Mouse (Mus musculus) embryo, embryonic 11 days (tissue): Measurements from ENCODE around the gene Zfand6.

Source experiments
- DNase-seq: peaks from one replicate; pipeline ENCODE4 v3.0.0-alpha.2; 2015

The Zfand6 gene

DNA sequence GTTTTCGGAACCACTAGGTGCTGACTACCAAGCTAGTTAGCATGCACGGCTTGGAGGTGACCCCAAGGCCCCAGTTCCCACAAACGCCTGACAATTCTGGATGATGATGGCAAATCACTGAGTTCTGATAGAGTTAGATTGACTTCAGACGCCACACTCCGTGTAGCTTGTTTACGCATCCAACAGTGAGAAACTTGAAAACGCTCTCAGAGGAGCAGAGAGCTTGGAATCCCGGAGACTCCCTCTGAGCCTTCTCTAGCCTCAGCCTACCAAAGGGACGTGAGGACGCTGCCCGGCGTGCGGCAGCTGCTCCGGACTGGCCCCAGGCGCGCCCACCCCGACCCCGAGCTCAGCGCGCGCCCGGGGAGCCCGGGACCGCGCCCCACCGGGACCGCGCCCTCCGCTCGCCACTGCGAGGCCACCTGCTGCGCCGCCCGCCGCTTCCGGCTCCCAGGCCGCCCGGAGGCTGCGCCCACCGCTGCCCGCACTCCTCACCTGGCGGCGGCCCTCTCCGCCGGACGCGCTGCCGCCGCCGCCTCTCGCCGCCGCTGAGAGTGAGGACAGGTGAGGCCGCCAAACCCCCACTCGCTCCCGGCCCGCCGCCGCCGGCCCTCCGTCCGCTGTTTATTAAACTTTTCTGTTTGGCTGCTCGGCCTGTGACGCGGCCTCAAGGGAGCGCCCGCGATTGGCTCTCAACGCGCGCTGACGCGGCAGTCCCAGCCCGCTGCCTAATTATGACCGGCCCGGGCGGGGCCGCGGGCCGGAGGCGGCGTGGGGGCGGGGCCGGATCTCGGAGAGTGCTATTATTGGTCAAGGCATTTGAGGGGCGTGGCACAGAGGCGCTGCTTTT, at the start of gene Zfand6:
TSS of gene Zfand6 (minus strand) at position 709 of the 850 bp plus-strand sequence.
- DNase-seq: peak; percentile 99

DNA sequence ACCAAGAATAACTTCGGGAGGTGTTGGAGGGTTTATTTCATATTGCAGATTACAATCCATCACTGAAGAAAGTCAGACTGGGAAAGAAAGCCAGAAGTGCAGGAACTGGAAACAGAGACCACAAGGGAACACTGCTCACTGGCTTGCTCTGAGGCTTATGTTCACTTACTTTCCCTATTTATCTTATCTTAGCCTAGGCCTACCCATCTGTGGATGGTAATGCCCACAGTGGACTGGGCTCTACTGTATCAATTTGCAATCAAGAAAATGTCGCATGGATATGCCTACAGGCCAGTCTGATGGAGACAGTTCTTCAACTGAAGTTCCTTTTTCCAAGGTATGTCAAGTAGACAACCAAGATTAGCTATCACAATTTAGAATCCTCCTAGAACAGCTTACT, 47.0 kb upstream of the Zfand6 start:
- no peak for DNase-seq

DNA sequence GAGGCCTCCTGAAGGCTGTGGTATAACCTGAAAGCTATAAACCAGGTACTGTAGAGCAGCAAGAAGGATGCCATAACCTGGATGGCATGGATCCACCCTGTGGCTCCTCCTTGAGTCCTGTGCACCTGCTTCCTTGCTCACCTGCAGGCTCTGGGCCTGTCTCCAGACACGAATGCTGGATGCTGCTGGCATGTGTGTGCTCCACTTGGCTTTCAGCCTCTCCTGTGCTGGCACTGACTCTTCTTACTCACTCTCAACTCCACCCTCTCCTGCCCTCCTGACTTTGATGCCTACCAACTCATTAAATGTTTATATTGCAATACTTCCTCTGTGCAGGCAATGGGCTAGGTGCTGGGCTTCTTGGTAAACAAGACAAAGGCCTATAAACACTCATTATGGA, 43.3 kb upstream of the Zfand6 start:
- DNase-seq: no peak

DNA sequence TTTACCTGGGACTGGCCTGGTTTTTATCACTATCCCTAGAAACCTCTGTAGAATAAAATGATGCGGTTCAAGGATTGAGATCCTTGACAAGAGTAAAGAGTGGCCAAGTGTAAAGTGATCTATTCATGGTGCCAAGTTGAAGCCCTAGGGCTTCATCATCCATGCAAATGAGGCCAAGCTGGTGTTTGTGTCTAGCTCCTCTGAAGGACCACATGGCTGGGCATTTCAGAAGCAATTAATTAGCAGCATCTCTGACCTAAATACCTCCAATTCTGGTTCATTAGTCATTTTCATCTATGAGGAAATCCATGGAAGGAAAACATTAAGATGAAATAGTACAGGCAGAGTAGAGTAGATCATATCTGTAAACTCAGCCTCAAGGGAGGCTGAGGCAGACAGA, 42.3 kb upstream of the Zfand6 start:
- no peak for DNase-seq

DNA sequence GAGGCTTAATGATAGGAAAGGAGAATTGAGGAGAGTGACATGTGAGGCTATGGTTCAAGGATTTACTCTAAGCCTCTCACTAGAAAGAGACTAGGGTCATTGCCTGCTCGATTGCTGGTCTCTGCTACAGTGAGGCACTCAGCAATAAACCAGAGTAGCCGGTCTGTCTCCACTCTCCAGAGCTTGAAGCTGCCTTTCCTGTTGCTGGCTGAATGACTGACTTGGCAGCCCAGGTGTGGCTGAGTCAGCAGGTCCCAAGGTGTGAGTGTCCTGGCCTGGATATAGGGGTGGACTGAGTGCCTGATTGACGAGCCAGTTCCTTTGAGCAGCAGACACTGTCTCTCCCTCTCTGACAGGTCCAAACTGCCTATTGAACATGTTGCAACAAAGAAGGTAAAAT, 41.3 kb upstream of the Zfand6 start:
- DNase-seq: no peak

DNA sequence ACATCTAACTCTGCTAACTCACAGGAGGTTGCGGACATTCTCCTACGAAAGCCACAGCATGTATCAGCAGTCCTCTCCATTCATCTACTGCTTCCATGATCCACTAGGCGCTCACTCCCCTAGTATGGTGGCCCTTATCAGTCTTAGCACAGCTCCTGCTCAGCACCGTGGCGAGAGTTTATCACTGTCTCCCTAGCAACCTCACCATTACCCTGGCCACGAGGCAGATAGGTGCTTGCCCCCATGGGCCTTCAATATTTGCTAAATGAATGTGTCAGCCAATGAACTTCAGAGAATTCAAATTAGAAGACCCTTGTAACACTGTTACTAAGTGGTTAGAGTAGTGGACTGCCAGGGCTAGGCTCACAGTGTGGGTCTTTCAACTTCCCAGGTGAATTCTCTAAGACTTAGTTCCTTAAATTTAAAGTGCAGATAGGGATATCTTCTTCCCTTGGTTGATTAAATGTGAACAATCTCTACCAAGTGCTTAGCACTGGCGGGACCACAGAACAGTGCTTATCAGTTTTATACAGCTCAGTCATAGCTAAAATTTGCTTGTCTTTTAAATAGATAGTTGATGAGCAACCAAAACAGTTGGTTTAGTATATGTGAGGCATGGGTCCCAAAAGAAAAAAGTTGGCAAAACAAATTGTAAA, 33.2 kb upstream of the Zfand6 start:
- peak; percentile 2 for DNase-seq

DNA sequence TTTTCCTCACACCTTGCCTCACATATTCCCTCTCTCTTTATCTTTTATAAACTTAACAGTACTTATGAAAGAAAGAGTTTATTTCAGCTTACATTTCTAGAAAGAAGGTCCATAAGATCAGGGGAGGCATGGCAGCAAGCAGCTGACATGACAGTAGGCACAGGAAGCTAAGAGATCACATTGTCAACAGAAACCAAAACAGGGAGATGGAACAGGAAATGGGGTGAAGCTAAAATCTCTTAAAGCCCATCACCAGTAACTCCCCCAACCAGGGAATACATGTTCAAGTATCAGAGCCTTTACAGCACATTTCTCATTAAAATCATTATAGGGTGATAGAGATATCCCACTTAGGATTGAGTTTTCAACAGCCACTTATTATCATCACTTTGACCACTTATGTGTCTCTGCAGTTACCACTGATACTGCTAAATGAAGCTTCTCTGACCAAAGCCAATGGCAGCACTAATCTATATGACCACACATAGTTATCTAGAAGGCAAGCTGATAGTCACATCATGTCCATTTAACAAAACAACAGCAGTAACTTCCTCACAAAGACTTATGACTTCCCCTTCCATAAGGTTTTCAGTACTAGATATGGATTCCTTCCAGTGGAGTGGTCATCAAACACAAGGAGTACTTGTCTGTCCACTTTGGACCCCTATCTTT, 20.7 kb upstream of the Zfand6 start:
- no peak for DNase-seq

DNA sequence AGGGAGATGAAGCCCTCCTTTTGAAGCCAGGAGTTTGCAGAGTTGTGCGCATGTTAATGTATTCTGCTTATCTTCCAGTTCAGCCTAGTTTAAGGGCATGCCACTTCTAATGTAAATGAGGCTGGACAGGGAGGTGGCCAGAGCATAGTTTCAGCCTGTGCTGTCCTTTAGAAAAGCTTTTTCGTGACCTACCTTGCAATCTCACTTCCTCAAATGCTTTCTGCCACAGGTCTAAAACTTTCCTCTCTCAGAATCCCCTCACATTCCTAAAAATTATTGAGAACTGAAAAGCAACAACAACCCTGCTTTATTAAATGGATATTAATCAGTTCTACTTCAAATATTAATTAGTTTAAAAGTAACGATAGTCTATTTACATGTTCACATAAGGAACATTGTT, 17.1 kb upstream of the Zfand6 start:
- no peak for DNase-seq

DNA sequence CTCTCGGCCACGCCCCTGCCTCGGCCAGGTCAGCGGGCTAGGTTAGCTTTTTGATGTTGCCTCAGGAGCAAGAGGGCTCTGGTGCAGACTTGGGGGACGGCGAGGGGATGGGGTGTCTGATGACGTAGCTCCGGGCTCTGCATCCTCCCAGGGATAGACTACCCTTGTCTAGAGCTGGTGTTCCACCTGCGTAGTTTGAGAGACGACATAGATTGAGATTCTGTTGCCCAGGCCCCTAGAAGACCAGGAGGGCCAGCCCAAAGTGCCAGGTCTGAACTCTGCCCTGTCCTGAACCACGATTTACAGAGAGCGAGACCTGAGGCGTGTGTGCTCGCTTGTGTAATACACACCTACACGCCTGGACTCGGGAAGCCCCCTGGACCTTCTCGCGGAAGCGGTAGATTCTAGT, 346 bp upstream of the Zfand6 start:
- no peak for DNase-seq

DNA sequence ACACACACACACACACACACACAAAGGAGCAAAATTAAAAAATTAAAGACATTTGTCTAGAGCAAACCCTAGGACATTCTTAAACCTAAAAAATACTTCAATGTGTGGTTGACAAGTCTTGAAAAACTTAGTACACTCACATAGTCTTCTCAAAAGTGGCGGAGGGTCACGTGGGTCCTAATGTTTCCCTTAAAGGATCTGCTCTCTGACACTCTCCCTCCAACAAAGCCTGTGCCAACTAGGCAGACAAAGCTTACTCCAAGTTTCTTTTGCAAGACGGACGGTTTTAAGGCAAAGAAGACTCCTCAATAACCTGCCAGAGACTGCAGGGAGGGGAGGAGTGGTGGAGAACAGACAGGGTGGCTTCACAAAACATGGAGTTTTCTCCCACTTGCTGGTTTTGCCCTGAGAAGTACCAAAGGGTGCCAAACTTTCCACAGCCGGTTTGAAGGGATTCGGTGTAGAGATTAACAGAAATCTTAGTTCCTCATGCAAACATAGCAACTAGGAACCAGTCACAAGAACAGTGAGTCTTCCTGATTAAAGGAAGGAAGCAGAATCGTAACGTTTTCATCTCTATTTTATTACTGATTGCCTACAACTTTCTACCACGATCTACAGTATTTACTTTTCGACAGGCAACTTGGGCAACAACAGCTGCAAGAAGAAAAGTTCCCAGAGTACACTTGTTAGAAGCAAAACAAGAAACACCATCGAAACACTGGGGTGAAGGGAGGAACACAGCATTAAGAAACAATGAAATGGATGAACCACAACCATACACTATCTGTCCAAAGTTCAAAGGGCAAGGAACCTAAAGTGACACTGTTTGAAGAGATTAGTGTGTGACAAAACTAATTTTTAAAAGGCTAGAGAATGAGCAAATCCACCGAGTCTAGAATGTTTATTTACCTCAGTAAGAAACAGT, 1.8 kb downstream of the Zfand6 start:
- no peak for DNase-seq

DNA sequence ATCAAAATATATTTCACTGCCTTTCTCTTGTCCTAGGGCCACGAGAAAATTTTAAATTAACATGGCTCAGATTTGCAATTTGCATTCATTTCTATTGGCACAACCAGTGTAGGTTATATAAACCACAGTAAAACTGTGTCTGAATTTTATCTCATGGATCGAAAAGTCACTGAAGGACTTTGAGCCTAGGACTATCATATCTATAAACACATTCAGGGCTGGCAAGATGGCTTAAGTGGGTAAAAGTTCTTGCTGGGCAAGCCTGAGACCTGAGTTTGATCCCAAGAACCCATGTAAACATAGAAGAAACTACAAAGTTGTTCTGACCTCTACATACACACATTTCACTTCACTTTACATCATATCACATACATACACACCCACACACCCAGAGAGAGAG, 3.4 kb downstream of the Zfand6 start:
- no peak for DNase-seq

DNA sequence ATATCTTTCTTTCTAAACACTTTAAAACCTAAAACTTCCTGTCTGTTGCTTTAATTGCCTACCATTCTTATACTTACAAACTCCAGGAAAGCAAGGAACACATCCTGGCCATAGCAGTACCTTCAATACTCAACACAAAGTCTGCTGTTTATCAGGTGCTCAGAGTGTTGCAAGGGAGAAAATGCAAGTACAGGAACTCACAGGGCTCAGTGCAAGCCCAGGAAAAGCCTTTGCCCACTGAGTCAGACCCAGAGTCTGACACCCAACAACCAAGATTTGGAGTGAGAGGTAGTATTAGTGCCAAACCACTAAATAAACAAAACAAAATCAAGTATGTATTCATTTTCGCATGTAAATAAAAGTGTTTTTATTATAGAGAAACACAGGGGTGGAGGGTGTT, 5.1 kb downstream of the Zfand6 start:
- DNase-seq: no peak

DNA sequence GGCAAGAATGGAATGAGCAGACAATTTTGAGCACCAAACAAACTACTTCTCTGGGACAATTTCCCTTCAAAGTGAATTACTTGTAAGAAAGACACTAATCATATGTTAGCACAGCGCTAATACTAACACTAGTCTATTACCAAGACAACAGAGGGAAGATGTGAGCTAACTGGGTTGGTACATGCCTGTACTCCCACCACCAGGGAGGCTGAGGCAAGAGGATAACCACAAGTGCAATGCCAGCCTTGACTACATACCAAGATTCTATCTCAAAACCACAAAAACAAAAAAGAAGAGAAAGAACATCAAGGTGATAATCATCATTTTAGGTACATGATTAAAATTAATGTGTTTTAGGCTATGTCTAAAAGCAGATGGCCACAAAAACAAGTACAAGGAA, 8.2 kb downstream of the Zfand6 start:
- no peak for DNase-seq

DNA sequence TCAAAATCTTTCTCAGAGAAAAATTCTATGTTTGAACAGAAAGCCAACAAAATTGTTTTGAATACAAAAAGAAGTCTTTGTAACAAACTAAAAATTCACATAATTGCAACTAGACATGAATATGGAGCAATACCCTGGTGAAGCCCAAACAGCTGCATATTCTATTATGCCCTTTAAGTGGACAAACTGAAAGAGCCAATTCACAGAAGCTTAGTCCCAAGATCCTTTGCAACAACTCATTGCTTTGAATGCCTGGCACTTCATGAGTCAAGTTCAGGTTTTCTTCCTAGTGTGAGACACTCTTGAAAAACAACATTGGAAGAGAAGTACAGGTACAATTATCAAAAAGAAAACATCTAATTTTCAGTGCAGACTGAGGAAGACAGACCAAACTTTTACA, 8.8 kb downstream of the Zfand6 start:
- no peak for DNase-seq

DNA sequence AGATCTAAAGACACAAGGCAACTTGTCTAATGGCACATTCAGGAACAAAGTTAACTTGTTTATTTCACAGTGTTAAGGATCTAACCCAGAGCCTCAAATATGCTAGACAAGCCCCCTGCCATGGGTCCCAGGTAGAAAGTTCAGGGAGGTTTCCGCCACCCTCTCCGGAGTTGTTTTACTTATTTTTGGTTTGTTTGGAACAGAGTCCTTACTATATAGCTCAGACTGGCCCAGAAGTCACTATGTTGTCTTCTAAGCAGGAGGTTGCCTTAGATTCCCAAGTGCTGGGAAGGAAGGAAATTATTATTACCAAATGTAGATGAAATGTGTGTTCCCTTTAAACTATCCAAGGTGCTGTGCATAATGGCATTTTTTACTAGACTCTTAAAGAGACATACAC, 9.7 kb downstream of the Zfand6 start:
- DNase-seq: no peak

DNA sequence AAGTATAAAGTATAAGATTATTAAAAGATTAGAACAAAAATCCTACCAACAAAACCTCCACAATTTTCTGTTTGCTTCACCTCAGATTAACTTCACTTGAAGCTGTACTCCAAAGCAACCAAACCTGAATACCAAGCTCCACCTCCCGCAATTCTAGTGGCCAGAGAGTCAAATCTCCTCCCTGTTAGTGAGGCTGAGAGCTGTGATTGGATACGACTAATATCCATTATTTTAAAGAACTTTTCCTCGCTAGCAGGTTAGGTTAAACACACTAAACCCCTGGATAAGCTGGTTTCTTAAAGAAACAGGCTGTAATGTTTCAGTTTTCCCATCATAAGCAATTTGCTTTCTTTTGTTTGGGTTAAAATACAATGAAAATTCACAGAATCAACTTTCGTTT, 10.5 kb downstream of the Zfand6 start:
- peak; percentile 91 for DNase-seq

DNA sequence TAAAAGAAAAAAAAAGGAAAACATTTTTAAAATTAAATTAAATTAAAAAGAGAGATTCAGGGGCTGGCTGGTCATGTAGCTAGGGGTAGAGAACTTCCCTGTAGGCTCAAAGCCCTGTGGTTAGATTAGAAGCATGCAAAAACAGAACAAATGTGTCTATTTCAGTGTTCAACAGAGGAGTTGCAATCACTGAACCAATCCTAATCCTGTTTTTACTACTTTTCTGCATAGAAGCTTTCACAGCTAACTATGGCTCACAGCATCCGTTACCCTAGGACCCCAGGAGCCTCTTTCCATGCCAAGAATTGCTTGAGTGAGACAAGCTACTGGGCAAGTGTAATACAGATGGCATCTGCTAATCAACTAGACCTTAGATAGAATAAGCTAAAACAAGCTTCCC, 16.7 kb downstream of the Zfand6 start:
- DNase-seq: no peak

DNA sequence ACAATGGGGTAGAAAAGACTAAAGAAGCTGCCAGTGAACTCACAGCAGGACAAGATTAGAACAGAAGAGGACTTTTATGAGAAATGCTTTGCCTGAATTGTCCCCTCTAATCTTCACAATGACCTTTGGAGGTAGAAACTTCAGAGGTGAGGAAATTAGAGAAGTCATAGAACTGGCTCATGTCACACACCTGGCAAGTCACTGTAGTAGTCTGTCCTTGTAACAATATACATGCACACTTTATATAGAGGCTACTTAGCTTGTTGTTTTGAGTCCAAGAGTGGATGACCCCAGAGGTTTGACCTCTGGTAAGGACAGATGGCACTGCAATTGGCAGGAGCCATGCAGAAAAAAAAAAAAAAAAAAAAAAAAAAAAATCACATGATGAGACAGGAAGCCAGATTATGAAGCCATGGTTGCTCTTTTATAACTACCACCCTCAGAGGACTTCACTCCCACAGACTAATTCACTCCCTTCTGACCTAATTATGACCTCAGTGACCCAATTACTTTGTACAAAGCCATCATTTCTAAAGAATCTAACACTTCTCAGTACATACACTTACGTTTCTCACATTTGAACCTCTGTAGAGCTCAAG, 20.1 kb downstream of the Zfand6 start:
- no peak for DNase-seq

DNA sequence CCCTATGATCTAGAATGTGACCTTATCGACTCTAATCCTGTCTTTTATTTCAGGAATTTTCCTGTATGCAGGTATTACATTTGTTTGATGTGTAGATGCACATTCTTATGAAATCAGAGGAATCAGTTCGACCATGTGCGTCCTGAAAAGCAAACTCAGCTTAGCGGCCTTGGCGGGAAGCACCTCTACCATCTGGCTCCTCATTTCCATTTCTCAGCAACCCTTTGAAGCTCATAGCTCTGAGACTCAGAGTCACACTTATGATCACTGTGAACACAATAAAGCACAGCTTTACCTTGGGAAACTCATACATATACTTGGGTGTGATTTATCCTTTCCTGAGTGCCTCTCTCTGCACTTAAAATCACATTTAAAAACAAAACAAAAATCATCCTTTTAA, 21.8 kb downstream of the Zfand6 start:
- DNase-seq: no peak

DNA sequence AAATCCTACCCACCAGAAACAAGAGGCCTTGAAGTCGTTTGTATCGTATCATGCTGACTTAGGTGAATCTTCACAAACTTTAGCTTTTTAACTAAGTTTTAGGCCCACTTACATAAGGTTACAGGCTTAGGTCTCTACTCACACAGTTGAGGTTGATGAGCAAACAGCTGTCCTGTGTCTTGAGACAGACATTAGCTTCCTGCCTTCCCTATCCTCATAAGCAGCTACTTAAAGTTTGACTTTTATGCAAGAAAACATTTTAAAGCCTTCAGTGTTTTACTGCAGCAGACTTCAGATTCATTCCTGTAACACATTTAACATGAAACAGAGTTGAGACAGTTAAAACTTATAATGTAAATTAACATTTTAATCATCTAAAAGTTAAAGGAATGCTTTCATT, 37.0 kb downstream of the Zfand6 start:
- DNase-seq: no peak

DNA sequence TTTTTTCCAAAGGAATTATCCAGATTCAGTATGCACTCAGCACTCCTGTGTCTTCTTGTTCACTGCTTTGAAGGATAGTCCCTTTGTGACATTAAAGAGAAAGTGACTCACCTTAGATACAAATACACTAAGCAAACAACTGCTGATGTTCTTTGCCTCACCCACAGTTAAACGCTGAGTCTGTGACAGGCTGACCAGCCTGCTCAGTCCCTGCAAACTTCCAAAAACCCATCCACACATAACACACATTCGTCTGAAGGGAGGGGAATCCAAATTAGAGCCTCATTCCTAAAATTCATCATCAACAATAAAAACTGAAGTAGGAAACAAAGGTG, 37.8 kb downstream of the Zfand6 start:
- no peak for DNase-seq

DNA sequence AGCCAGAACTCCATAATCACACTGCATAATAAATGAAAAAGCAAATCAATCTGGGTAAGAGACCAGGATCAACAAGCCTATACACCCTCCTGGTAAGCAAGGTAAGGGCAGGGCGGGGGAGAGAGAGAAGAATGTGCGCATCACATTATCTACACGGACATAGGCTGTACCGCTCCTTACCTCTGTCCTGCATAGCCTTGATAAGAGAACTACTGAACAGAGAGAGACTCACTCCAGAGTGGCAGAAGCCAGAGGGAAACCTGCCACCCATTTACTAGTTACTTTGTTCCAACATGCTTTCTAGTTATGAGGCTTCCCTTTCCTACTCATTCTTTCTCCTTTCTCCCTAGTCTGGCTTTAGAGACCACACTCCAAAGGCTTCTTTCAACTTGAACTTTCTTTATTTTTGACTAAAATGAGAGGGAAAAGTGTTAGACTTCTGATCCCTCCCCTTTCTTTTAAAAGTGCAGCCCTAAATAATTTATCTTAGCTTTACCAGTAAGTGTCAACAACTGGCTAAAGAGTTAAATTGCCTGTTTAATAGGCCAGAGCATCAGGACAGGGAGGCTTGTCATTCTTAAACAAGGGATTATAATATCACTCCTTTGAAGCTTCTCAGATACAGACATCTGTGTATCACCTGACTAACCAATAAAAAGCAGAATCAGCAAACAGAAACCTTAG, 38.3 kb downstream of the Zfand6 start:
- DNase-seq: no peak
